Mouse (Mus musculus) kidney, adult 18-20 months (tissue): Measurements from ENCODE around the gene Eps8.

Experiments used
- DNase-seq: peaks from one replicate; pipeline ENCODE4 v3.0.0; 2021

The Eps8 gene

GRCm38 (mm10) chr6:137565454-137565853 is 89.2 kb downstream of the Eps8 start:
- no peak for DNase-seq

- peak; percentile 64 for DNase-seq
These were observed 94.3 kb downstream of the Eps8 start for GRCm38 (mm10) chr6:137560358-137560859.

GRCm38 (mm10) chr6:137558840-137559239 is 95.8 kb downstream of the Eps8 start:
- peak; percentile 62 for DNase-seq

GRCm38 (mm10) chr6:137557671-137558070 is 97.0 kb downstream of the Eps8 start:
- no peak for DNase-seq

GRCm38 (mm10) chr6:137557159-137557558 is 97.5 kb downstream of the Eps8 start:
- DNase-seq = no peak

GRCm38 (mm10) chr6:137556636-137557035 is 98.0 kb downstream of the Eps8 start:
- DNase-seq = no peak

- peak; percentile 52 for DNase-seq
These were observed 104.5 kb downstream of the Eps8 start for GRCm38 (mm10) chr6:137550181-137550580.

GRCm38 (mm10) chr6:137548613-137549012 is 106.1 kb downstream of the Eps8 start:
- no peak for DNase-seq

GRCm38 (mm10) chr6:137547555-137547954 is 107.1 kb downstream of the Eps8 start:
- no peak for DNase-seq

GRCm38 (mm10) chr6:137546101-137546500 is 108.6 kb downstream of the Eps8 start:
- DNase-seq = no peak

- no peak for DNase-seq
These were observed 109.3 kb downstream of the Eps8 start for GRCm38 (mm10) chr6:137545341-137545740.

- no peak for DNase-seq
These were observed 112.2 kb downstream of the Eps8 start for GRCm38 (mm10) chr6:137542231-137543152.

- no peak for DNase-seq
These were observed 113.2 kb downstream of the Eps8 start for GRCm38 (mm10) chr6:137541216-137542176.

GRCm38 (mm10) chr6:137540800-137541199 is 113.9 kb downstream of the Eps8 start:
- no peak for DNase-seq

GRCm38 (mm10) chr6:137540346-137540745 is 114.3 kb downstream of the Eps8 start:
- DNase-seq = no peak

- no peak for DNase-seq
These were observed 115.5 kb downstream of the Eps8 start for GRCm38 (mm10) chr6:137539219-137539618.

- no peak for DNase-seq
These were observed 121.9 kb downstream of the Eps8 start for GRCm38 (mm10) chr6:137532758-137533157.

GRCm38 (mm10) chr6:137525769-137526168 is 128.9 kb downstream of the Eps8 start:
- no peak for DNase-seq

- no peak for DNase-seq
These were observed 134.4 kb downstream of the Eps8 start for GRCm38 (mm10) chr6:137520343-137520704.

- DNase-seq = no peak
These were observed 134.9 kb downstream of the Eps8 start for GRCm38 (mm10) chr6:137519529-137520342.

- no peak for DNase-seq
These were observed 139.8 kb downstream of the Eps8 start for GRCm38 (mm10) chr6:137514872-137515271.

GRCm38 (mm10) chr6:137512753-137513152 is 141.9 kb downstream of the Eps8 start:
- no peak for DNase-seq
